Mouse (Mus musculus) hindbrain, embryonic 10.5 days (tissue): ENCODE results near the gene Mpped2. TPM values are rescaled to one million over a fixed set of nuclear protein-coding genes. Genes with fewer than 3 reads are reported as not detected.

Experiments used
- DNase-seq: peaks from one replicate; pipeline ENCODE4 v3.0.0-alpha.2; 2017; ENCODE audit warnings: low spot score
- H3K27ac ChIP-seq: fragments of 300-500 bp; sonication (generic); 2 replicates; pipeline ENCODE4 v1.5.1; 2016; ENCODE audit warnings: mild to moderate bottlenecking, moderate library complexity
- H3K27me3 ChIP-seq: fragments of 300-500 bp; sonication (generic); 2 replicates; pipeline ENCODE4 v1.6.1; 2016; ENCODE audit warnings: mild to moderate bottlenecking; ENCODE audit not compliant: poor library complexity, insufficient read depth, severe bottlenecking
- H3K36me3 ChIP-seq: fragments of 300-500 bp; sonication (generic); 2 replicates; pipeline ENCODE4 v1.6.1; 2016; ENCODE audit warnings: mild to moderate bottlenecking, moderate library complexity
- H3K4me1 ChIP-seq: fragments of 300-500 bp; sonication (generic); replicated peaks from 2 replicates; pipeline ENCODE4 v1.6.1; 2016; ENCODE audit warnings: mild to moderate bottlenecking
- H3K4me3 ChIP-seq: fragments of 300-500 bp; sonication (generic); 2 replicates; pipeline ENCODE4 v1.5.1; 2016; ENCODE audit warnings: mild to moderate bottlenecking, moderate library complexity
- H3K9me3 ChIP-seq: fragments of 300-500 bp; sonication (generic); 2 replicates; pipeline ENCODE4 v1.6.1; 2016; ENCODE audit warnings: mild to moderate bottlenecking, moderate library complexity
- WGBS: fragments of 180-500 bp; shearing (Covaris S2); methylation state at CpG from one replicate; pipeline ENCODE4 v1.1.7; 2016; 5-methylcytosine and 5-hydroxymethylcytosine counted together
- polyA plus RNA-seq: library from polyadenylated mRNA; unstranded; fragments of >200 nt; fragmentation: Nextera tagmentation; extraction: Ambion mirVana; gene quantifications from 2 replicates; pipeline ENCODE4 v1.2.1, GENCODE M21; 2016

Mpped2 gene
- polyA plus RNA-seq, 1 experiment from 2014 or later: 35.2 TPM

- H3K9me3 ChIP-seq: no peaks in the 10 kb centered on the region
- 80% methylated on average over 5 of the region's 5 CpGs for WGBS
- DNase-seq: no peak
- H3K4me1 ChIP-seq: peaks cover 45% of the 10 kb centered on the region
- H3K27ac ChIP-seq: no peak overlapping the region
- H3K36me3 ChIP-seq: no peaks in the 10 kb centered on the region
- no peaks in the 10 kb centered on the region for H3K27me3 ChIP-seq
- H3K4me3 ChIP-seq: no peak overlapping the region
Observed at GRCm38 (mm10) chr2:106833212-106833611, 140.1 kb downstream of the Mpped2 start.

DNA sequence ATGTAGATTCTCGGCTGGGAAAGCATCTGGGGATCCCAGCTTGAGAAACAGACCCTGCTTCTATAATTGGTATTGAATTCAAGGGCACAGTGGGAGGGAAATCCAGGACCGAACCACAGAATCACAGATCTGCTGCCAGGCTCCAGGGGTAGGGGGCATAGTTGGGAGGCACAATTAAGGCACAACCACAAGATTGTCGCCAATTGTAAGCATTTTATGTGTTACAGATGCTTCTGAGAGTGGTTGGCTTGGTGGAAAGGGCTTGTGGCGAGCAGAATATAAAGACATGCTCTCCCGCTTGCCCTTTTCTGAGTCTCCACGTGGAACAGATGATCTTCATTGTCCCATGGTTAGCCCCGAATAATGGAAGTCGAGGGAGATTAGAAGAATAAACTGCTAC, 142.3 kb downstream of the Mpped2 start:
- 65% methylated on average over 8 of the region's 8 CpGs for WGBS
- no peak overlapping the region for H3K4me3 ChIP-seq
- H3K27ac ChIP-seq: no peak overlapping the region
- H3K4me1 ChIP-seq: peaks cover 32% of the 10 kb centered on the region
- no peaks in the 10 kb centered on the region for H3K9me3 ChIP-seq
- no peaks in the 10 kb centered on the region for H3K36me3 ChIP-seq
- no peaks in the 10 kb centered on the region for H3K27me3 ChIP-seq
- no peak for DNase-seq

- H3K36me3 ChIP-seq: no peaks in the 10 kb centered on the region
- H3K9me3 ChIP-seq: no peaks in the 10 kb centered on the region
- no peak overlapping the region for H3K4me3 ChIP-seq
- 0 out of 2 replicates have a peak overlapping the region, but pooled peaks have one; percentile 42 for H3K27ac ChIP-seq
- no peaks in the 10 kb centered on the region for H3K27me3 ChIP-seq
- DNase-seq: no peak
- 85% methylated on average over 4 of the region's 4 CpGs for WGBS
- peaks cover 32% of the 10 kb centered on the region for H3K4me1 ChIP-seq
Observed at GRCm38 (mm10) chr2:106837241-106837640, 144.2 kb downstream of the Mpped2 start.

DNA sequence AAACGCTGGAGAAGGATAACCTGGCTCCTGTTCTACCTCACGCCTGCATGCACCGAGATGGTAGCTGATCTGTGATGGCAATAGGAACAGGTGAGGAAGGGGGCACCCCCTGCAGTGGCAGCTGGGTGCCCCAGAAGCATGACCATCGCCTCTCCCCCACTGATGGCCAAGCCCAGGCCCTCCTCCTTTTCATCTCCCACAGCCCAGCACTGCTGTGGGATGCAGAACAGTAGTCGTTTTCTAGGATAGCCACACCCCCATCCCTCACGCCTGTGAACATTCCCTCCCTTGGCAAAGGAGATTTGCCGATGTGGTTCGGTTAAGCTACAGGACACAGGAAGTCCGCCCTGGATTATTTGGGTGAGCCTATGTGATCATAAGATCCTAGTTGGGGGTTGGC, 151.1 kb downstream of the Mpped2 start:
- no peak overlapping the region for H3K4me3 ChIP-seq
- no peaks in the 10 kb centered on the region for H3K9me3 ChIP-seq
- peaks cover 22% of the 10 kb centered on the region for H3K4me1 ChIP-seq
- WGBS: 77% methylated on average over 9 of the region's 9 CpGs
- no peak overlapping the region for H3K27ac ChIP-seq
- H3K36me3 ChIP-seq: no peaks in the 10 kb centered on the region
- H3K27me3 ChIP-seq: peaks cover 7% of the 10 kb centered on the region; the same call in 1 of the 2 replicates
- DNase-seq: no peak

GRCm38 (mm10) chr2:106844766-106845678, 152.0 kb downstream of the Mpped2 start:
- Histone ChIP-seq H3K4me1 (peaks cover 21% of the 10 kb centered on the region), H3K27me3 (peaks cover 7% of the 10 kb centered on the region; the same call in 1 of the 2 replicates), H3K4me3 (no peak overlapping the region), H3K9me3 (no peaks in the 10 kb centered on the region), H3K36me3 (no peaks in the 10 kb centered on the region), H3K27ac (no peak overlapping the region)
- 73% methylated on average over 10 of the region's 10 CpGs for WGBS
- DNase-seq: no peak

- H3K36me3 ChIP-seq: no peaks in the 10 kb centered on the region
- H3K4me1 ChIP-seq: peaks cover 21% of the 10 kb centered on the region
- no peak overlapping the region for H3K27ac ChIP-seq
- no peak for DNase-seq
- 48% methylated on average over 4 of the region's 4 CpGs for WGBS
- H3K9me3 ChIP-seq: no peaks in the 10 kb centered on the region
- peaks cover 12% of the 10 kb centered on the region; the same call in 1 of the 2 replicates for H3K27me3 ChIP-seq
- H3K4me3 ChIP-seq: no peak overlapping the region
Observed at GRCm38 (mm10) chr2:106846511-106846910, 153.4 kb downstream of the Mpped2 start.

DNA sequence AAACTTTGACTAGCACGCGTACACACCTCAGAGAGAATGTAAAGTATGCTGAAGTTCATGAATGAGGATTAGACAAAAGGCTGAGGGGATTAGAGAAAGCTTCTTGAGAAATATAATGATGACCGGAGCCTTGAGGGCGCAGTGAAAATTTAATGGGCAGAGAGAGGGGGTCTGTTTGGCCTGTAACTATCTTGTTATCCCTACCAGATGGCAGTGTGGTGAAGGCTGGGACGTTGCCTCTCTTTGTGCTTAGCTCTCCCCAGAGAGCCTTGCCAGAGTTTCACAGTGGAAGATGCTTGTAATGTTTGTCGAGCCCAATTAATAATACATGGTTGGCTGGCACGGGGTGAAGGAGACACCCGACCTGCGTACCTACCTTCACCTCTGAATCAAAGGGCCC, 156.3 kb downstream of the Mpped2 start:
- no peaks in the 10 kb centered on the region for H3K9me3 ChIP-seq
- no peak overlapping the region for H3K4me3 ChIP-seq
- peaks cover 27% of the 10 kb centered on the region for H3K4me1 ChIP-seq
- no peak overlapping the region for H3K27ac ChIP-seq
- 0 out of 2 replicates have a peak, but pooled peaks cover 16% of the 10 kb centered on the region for H3K27me3 ChIP-seq
- DNase-seq: no peak
- 74% methylated on average over 9 of the region's 9 CpGs for WGBS
- H3K36me3 ChIP-seq: no peaks in the 10 kb centered on the region

DNA sequence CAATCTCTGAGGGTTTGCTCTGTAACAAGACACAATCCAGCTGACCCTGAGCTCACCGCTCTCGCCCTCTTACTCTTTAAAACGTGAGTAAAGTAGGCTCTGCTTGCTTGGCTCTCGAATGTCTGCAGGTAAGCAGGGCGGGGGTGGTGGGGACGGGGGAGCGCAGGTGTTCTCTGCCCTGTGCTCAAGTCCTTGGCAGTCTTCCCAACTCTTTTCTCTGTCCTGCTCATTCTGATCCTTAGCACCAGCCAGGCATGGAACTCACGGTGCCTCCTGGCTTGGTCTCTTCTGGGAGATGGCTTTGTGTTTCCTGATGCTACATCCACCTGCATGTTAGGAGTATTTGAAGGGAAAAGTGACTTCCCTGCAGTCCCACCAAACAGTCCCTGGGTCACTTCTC, 158.4 kb downstream of the Mpped2 start:
- no peak for DNase-seq
- H3K9me3 ChIP-seq: no peaks in the 10 kb centered on the region
- 0 out of 2 replicates have a peak, but pooled peaks cover 20% of the 10 kb centered on the region for H3K27me3 ChIP-seq
- H3K4me1 ChIP-seq: peaks cover 41% of the 10 kb centered on the region
- no peaks in the 10 kb centered on the region for H3K36me3 ChIP-seq
- no peak overlapping the region for H3K4me3 ChIP-seq
- 85% methylated on average over 8 of the region's 8 CpGs for WGBS
- no peak overlapping the region for H3K27ac ChIP-seq

- 46% methylated on average over 4 of the region's 4 CpGs for WGBS
- peaks cover 43% of the 10 kb centered on the region for H3K27me3 ChIP-seq
- no peaks in the 10 kb centered on the region for H3K36me3 ChIP-seq
- no peak for DNase-seq
- H3K9me3 ChIP-seq: no peaks in the 10 kb centered on the region
- no peak overlapping the region for H3K4me3 ChIP-seq
- 0 out of 2 replicates have a peak overlapping the region, but pooled peaks have one; percentile 23 for H3K27ac ChIP-seq
- peaks cover 45% of the 10 kb centered on the region for H3K4me1 ChIP-seq
Observed at GRCm38 (mm10) chr2:106854213-106854612, 161.1 kb downstream of the Mpped2 start.

- Histone ChIP-seq H3K36me3 (no peaks in the 10 kb centered on the region), H3K9me3 (no peaks in the 10 kb centered on the region), H3K4me1 (peaks cover 40% of the 10 kb centered on the region), H3K27ac (peak overlapping the region; percentile 9), H3K4me3 (no peak overlapping the region), H3K27me3 (peaks cover 46% of the 10 kb centered on the region)
- WGBS: 45% methylated on average over 8 of the region's 8 CpGs
- DNase-seq: no peak
Observed at GRCm38 (mm10) chr2:106854758-106855157, 161.7 kb downstream of the Mpped2 start.

DNA sequence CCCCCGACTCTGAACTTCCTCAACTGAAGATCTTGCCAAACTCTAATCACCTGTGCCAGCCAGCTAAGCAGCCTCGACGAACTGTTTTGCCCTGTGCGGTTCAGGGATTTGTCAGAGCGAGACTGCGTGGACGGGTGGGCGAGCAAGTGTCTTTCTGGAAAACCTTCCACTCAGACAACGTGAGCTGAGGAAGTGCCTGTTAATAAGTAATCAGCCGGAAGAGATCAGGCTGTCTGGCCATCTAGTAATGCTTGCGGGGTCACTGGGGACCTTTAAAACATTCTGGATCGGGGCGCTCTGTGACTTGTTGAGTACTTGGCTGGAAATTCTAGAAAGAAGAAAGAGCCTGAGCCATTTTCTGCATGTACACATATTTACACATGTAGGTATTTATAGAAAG, 162.1 kb downstream of the Mpped2 start:
- H3K27me3 ChIP-seq: peaks cover 46% of the 10 kb centered on the region
- no peak for DNase-seq
- 72% methylated on average over 13 of the region's 13 CpGs for WGBS
- H3K36me3 ChIP-seq: no peaks in the 10 kb centered on the region
- H3K4me1 ChIP-seq: peaks cover 42% of the 10 kb centered on the region
- no peaks in the 10 kb centered on the region for H3K9me3 ChIP-seq
- H3K27ac ChIP-seq: peak overlapping the region; percentile 9
- H3K4me3 ChIP-seq: no peak overlapping the region

DNA sequence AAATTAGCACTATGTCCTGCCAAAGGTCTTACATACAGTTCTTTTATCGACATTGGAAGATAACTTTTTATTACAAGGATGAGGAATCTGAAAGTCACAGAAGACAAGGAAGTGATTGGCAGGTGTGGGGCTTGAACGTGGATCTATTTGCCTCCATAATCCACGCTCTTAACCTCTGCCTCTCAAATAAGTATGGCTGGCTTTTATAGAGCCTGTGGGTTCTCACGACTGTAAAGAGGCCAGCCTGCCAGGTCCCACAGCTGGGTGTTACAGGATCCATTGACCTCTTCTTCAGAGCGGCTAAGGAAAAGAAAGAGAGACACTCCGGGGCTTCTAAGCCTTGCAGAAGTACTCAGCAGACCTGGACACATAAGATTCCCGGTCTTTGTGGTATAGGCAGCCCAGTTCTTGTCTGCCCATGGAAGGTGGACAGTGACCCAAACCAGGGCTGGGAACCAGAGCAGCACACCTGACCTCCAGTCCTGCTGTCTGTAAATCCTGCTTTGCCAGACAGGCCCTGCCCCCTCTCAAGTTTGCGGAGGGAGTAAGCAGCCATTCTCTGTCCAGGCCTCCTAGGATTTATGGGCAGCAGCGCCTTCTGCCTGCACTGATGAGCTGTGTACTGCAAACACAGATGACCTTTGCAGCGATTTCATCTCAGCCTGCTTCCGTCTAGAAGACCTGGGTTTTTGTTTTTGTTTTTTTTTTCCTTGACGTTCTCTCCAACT, 162.7 kb downstream of the Mpped2 start:
- H3K4me1 ChIP-seq: peaks cover 48% of the 10 kb centered on the region
- DNase-seq: peak; percentile 49
- H3K27ac ChIP-seq: peak overlapping the region; percentile 50

More for the DNA sequence above, 162.7 kb downstream of the Mpped2 start:
- H3K36me3 ChIP-seq: no peaks in the 10 kb centered on the region
- WGBS: 36% methylated on average over 12 of the region's 12 CpGs
- no peaks in the 10 kb centered on the region for H3K9me3 ChIP-seq
- H3K4me3 ChIP-seq: no peak overlapping the region
- peaks cover 46% of the 10 kb centered on the region for H3K27me3 ChIP-seq
